Mouse (Mus musculus): ENCODE data around the gene Acss2.

The Acss2 gene

DNA sequence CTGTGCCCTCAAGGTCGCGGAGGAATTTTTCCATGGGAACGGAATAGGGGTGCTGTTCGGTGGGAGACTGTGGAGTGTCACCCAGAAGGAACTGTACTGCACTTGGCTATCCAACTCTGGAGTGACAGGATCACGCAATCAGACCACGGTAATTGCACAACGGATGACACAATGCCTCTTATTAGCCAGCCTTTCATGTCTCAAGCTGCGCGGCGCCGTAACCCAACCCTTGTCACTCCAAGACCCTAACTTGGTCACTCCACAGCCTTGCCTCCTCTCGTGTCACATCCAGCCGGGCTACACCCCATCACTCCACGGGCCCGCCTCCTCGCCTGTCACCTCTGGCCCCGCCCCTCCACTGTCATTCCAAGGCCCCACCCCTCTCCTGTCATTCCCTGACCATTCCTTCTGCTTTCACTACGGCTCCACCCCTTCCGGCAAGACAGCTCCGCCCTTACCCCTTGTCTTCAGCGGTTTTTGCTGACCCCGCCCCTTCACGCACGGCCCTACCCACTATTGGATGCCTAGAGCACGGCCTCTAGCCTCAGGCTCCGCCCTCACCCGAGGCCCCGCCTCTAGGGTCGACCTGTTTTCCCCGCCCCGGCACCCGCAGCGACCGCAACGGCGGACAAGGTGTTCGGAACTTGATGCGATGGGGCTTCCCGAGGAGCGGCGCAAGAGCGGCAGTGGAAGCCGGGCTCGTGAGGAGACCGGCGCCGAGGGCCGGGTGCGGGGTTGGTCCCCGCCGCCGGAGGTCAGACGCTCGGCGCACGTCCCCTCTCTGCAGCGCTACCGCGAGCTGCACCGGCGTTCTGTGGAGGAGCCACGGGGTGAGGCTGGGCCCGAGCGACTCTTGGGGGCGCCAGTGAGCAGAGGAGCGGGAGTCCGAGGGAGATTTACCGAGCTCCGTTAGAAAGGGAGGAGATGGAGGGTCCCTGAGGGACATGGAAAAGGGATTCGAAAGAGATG is at the start of gene Acss2, which contains the start of gene Ggt7:
TSS of gene Acss2 (plus strand) at position 494 of the 969 bp plus-strand sequence.
TSS of gene Ggt7 (minus strand) at position 783 of the 969 bp plus-strand sequence.
- peak; percentile 100 for DNase-seq

DNA sequence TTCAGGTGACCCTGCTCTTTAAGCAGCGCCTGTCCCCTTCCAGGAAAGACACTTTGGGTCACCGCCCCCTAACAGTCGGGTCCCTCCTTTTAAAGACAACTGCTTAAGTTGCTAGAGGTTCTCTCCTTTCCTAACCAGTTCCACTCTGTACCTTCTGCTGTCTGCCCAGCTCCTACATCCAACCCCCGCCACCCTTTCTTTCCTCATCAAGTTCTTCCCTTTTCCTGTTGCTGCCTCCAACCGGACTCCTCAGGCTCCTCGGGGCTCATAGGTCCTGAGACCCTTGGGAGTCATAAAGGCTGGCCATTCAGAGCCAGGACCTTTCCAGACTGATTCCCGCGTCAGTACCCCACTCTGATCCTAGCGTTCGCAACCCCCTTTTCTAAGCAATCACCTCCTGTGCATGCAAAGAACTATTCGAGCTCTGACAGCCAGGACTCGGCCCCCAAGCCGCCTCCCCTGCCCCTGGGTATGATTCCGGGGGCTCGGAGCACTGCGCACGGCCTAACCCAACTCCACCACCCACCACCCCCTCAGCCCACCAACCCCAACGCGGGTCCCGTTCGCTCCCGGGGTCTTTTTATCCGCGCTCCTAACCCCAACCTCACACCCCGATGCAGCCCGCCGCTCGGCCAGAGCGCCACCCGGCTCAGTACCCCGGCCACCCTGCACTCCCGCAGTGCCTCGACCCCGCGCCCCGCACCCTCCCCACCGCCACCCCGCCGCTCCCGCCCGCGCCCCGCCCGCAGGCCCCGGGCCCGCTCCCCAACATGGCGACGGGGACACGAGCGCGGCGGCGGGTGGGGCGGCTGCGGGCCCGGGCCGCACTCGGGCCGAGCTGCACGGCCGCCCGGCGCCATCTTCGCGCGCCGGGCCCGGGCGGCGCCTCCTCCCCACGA is 44.8 kb upstream of the Acss2 start:
- DNase-seq: peak; percentile 46

GRCm38 (mm10) chr2:155473570-155474088 is 44.1 kb upstream of the Acss2 start, which contains the start of gene Ncoa6:
Ncoa6 (minus strand) TSS chr2:155473894.
- peak; percentile 69 for DNase-seq

DNA sequence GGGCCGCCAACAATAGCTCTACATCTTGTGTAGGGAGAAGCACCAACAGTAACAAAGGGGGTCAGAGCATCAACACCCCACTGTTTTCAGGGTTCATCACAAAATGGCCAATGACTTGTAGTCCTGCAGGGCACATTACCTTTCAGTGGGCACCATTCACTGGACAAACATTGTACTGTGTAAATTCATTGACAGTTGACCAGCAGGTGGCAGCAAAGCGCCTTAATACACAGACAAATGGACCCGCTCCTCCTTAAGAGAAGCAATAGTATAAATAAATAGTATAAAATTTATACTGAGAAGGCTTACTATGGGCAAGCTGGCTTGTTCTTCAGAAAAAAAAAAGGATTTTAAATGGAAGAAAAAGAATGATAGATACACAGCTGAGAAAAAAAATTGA is 35.7 kb upstream of the Acss2 start:
- DNase-seq: no peak

- no peak for DNase-seq
Measured at GRCm38 (mm10) chr2:155490998-155491397, 26.8 kb upstream of the Acss2 start.

- no peak for DNase-seq
Measured at GRCm38 (mm10) chr2:155502596-155502995, 15.2 kb upstream of the Acss2 start.

DNA sequence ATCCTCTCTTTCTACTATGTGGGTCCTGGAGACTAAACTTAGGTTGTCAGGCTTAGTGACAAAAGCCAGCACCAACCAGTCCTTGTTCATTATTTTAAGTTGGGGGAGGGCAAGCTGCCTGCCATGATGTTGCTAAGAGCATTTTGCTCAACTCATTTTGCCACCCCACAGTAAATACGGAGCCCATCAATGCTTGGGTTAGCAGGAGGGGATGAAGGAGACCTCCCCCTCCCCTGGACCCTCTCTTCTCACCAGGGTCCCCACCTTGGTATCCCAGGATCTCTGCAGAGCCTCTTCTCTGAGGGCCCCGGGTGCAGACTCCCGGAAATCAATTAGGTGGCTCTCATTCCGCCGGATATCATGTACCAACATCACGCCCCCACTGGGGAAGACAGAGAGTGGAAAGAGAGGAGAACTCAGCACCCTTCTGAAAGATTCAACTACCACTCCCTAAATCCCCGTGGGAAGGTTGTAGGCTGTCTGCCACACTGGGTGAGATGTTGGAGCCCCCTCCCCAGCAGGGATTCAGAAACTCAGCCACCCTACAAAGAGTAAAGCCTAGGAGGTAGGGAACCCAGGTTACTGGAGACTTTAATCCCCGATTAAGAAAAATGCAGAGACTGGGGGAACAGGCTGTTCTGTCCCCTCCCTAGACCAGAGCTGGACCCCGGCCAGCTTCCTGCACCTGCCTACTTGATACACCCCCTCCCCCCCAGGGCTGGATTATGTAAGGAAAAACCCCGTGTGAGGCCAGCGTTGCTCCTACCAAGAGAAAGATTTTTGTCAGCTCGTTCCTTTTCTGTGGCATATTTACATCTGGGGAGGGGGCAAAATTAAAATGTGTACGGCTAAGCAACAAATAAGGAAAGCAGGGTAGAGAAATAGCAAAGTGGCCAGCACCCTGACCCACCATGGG is 13.1 kb upstream of the Acss2 start:
- peak; percentile 68 for DNase-seq

DNA sequence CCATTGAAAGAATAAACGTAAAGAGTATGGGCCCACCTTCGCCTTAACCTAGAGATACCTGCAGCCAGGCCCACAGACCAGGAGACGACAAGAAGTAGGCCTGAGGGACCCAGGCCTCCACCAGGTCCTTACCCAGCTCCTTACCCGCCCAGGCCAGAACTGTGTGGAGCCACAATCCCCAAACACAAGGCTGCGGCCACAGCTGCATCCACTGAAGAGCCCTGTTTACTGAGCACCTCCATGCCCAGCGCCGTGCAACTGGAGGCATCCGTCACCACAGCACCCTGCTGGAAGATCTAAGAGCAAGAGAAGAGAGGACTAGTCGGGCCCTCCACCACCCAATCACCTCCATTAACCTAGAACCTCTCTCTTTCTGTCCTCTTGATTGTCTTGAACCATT is 11.9 kb upstream of the Acss2 start:
- DNase-seq: no peak

DNA sequence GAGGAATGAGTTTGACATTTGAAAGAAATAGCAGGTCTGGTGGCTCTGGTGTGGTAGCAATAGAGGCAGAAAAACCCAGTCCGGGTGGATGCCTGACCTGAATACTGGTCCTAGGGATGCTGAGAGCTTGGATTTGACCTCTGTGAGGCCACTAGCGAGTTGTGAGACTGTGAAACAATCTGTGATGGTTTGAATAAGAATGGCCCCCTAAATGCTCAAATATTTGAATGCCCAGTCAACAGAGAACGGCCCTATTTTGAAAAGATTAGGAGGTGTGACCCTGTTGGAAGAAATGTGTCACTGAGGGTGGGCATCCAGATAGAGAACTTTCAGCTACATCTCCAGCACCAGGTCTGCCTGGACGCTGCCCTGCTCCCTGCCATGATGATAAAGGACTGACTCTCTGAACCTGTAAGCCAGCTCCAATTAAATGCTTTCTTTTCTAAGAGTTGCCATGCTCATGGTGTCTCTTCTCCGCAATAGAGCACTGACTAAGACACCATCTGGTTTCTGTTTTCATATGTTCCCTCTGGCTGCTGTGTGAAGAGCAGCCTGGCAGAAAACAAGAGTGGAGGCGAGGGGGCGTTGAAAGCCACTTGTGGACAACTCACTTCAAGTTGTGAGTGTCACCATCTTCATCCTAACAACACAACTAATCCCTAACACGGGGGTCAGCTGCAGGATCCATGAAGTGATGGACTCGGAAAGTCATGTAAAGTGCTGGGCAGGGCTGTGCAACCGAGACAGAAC is 9.9 kb upstream of the Acss2 start:
- no peak for DNase-seq

DNA sequence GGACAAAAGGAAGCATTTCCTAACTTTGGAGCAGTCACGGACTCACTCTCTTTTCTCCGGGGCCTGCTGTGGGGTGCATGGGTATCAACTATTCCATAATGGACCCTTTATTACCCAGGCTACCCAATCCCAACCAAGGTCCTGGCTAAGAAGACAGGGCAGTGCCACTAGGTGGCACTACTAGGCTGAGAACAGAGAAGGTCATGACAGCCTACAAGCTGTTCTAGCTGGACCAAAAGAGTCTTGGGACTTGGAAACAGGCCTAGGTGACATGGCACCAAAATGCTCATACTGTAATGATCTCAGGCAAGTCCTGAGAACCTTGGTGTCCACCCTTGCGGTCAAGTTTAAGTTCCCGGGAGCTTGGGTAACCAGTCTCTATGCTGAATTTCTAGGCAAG is 5.3 kb upstream of the Acss2 start:
- DNase-seq: peak; percentile 84

DNA sequence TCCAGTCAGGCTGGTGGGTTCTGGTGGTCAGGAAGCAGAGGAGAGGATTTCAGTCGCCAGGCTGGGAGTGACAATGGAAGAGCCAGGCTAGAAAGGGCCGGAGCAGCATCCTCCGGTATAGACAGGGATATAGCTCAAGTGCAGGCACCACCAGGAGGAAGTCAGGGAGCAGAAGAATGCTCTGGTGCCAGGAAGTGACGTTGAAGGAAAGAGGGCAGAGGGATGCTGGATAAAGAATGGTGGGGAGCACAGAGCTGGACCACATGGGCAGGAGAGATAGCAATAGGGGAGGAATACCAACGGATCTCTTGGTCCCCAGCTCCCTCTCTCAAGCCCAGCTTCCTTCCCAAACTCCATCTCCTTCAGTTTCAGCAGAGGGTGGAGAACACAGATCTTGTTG is 4.2 kb upstream of the Acss2 start:
- DNase-seq: peak; percentile 68

- peak; percentile 93 for DNase-seq
Measured at GRCm38 (mm10) chr2:155514666-155515065, 3.1 kb upstream of the Acss2 start.

DNA sequence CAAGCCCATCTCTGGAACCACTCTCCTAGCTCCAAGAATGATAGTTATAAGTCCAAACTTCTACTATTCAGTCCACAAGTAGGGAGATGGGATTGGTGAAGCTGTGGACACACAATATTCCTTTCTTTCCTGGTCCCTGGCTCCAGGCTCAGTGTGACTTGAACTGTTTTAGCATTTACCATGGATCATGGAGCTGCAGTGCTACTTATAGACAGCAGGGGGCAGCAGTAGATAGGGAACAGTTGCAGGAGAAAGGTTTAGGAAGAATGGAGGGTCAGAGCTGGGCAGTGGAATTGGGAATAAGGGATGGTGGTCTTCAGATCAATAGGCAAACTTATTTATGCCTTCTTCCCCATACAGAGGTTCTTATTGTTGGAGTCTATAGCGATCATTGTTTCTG is 1.8 kb upstream of the Acss2 start:
- DNase-seq: peak; percentile 73

- DNase-seq: peak; percentile 35
Measured at GRCm38 (mm10) chr2:155518531-155519270, 953 bp downstream of the Acss2 start.

DNA sequence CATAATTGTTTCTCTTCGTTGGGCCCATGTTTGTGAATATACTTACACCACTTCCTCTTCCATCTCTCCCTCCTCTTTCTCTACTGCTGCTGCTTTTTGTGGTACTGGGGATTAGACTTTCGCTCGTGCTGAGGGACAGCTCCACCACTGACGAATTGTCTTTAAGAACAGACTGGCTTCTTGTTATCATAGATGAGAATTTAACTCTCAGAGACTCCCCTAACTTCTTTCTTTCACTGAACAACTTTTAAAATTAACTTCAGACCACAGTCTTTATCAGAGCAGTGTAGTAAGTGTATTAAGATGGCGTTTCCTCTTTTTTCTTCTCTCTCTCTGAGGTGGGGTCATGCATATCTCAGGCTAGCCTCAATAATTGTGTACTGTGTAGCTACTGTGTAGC is 6.0 kb downstream of the Acss2 start:
- DNase-seq: no peak

- DNase-seq: no peak
Measured at GRCm38 (mm10) chr2:155524378-155524777, 6.6 kb downstream of the Acss2 start.

DNA sequence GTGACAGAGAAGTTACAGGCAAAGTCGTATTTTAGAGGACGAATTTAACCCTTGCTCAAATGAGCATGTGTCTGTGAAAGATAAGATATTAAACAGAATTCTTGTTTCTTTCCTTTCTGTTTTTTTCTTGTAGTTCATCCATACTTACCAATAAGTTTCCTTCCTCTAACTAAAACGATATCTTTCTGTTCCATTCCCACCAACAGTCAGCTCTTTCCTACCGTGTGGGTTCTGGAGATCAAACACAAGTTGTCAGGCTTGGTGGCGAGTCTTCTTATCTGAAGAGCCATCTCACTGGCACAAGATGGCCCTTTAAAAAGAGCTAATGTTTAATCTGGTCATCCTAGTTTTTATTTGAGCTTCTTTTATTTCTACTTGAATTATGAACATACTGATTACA is 9.6 kb downstream of the Acss2 start:
- no peak for DNase-seq

DNA sequence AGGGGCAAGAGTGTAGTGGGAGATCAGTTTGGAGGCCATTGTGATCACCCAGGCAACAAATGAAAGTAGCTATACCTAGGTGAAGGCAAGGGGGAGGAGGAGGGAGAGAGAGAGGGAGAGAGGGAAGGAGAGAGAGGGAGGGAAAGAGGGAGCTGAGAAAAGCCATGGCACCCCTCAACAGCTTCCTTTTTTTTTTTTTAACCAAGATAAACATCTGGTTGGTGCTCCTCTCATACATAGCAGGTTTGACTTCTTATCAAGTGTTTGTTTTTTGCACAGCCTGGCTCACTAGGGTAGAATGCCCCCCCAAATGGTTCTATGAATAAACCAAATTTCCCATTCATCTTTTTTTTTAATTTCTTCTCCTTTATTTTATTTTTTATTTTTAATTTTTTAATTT is 18.5 kb downstream of the Acss2 start:
- no peak for DNase-seq

- DNase-seq: no peak
Measured at GRCm38 (mm10) chr2:155537761-155538462, 20.2 kb downstream of the Acss2 start.
